In genomic region chr11:6477350-6477749, GRCm38 (mm10) we compare ENCODE assay signal across 26 mouse cellular contexts. TPM values are rescaled to one million over a fixed set of nuclear protein-coding genes. Genes with fewer than 3 reads are reported as not detected.
A peak's percentile ranks its signal among the peaks of the same experiment; 100 is the strongest.
DNase-seq lines count a peak whose midpoint lies in the region; ATAC-seq lines count a peak whose summit lies in the region.
"Had no signal": no experiment of that assay in that cellular context is flagged by ENCODE, and none has a peak within 500 bp of the region (broad histone marks: within the 10 kb centered on the region; RNA-seq: fewer than 3 reads in every experiment).

No protein-coding gene starts in this region.

- no peaks in the 10 kb centered on the region for H3K36me3 ChIP-seq in embryonic facial prominence, embryonic 11.5 days (replicated peaks; ENCODE audit: control insufficient read depth, insufficient read depth, low read depth, low read length)
- H3K36me3 ChIP-seq in embryonic facial prominence, embryonic 10.5 days (replicated peaks) = peaks cover 13% of the 10 kb centered on the region; the same call in 1 of the 2 replicates
- no peaks in the 10 kb centered on the region for H3K36me3 ChIP-seq in midbrain, embryonic 11.5 days (ENCODE audit: control insufficient read depth, insufficient read depth, low read length)
- peaks cover 14% of the 10 kb centered on the region for H3K36me3 ChIP-seq in midbrain, embryonic 10.5 days
- no peaks in the 10 kb centered on the region for H3K36me3 ChIP-seq in embryonic facial prominence, embryonic 14.5 days (ENCODE audit: control insufficient read depth, insufficient read depth, low read length)
- no peaks in the 10 kb centered on the region for H3K36me3 ChIP-seq in forebrain, embryonic 15.5 days
- H3K36me3 ChIP-seq: embryonic facial prominence, embryonic 12.5 days; hindbrain, embryonic 12.5 days; hindbrain, embryonic 15.5 days had no signal

- H3K27me3 ChIP-seq in embryonic facial prominence, embryonic 11.5 days (ENCODE audit: control insufficient read depth, insufficient read depth, low read length) = no peaks in the 10 kb centered on the region
- H3K27me3 ChIP-seq in embryonic facial prominence, embryonic 10.5 days (replicated peaks; ENCODE audit: low read depth, poor library complexity, severe bottlenecking) = no peaks in the 10 kb centered on the region
- H3K27me3 ChIP-seq in midbrain, embryonic 11.5 days (ENCODE audit: control insufficient read depth, insufficient read depth, low read length) = no peaks in the 10 kb centered on the region
- H3K27me3 ChIP-seq in midbrain, embryonic 10.5 days (ENCODE audit: low read depth, poor library complexity, severe bottlenecking) = no peaks in the 10 kb centered on the region
- no peaks in the 10 kb centered on the region for H3K27me3 ChIP-seq in embryonic facial prominence, embryonic 14.5 days (replicated peaks; ENCODE audit: control insufficient read depth, insufficient read depth, low read length)
- no peaks in the 10 kb centered on the region for H3K27me3 ChIP-seq in forebrain, embryonic 15.5 days
- H3K27me3 ChIP-seq: embryonic facial prominence, embryonic 12.5 days; forebrain, embryonic 13.5 days; hindbrain, embryonic 12.5 days; hindbrain, embryonic 15.5 days had no signal

- 87% methylated on average over 1 of the region's 1 CpGs for WGBS in embryonic facial prominence, embryonic 11.5 days
- WGBS in embryonic facial prominence, embryonic 10.5 days = 98% methylated on average over 1 of the region's 1 CpGs
- 97% methylated on average over 1 of the region's 1 CpGs for WGBS in midbrain, embryonic 11.5 days
- WGBS in midbrain, embryonic 10.5 days = 100% methylated on average over 1 of the region's 1 CpGs
- 100% methylated on average over 1 of the region's 1 CpGs for WGBS in embryonic facial prominence, embryonic 14.5 days
- WGBS in forebrain, embryonic 15.5 days = 97% methylated on average over 1 of the region's 1 CpGs

- H3K4me3 ChIP-seq in embryonic facial prominence, embryonic 11.5 days (ENCODE audit: low read depth, low read length) = no peak overlapping the region
- no peak overlapping the region for H3K4me3 ChIP-seq in embryonic facial prominence, embryonic 10.5 days
- H3K4me3 ChIP-seq in midbrain, embryonic 11.5 days (ENCODE audit: low read depth, low read length) = no peak overlapping the region
- H3K4me3 ChIP-seq in midbrain, embryonic 10.5 days = no peak overlapping the region
- no peak overlapping the region for H3K4me3 ChIP-seq in embryonic facial prominence, embryonic 14.5 days (ENCODE audit: low read depth, low read length)
- H3K4me3 ChIP-seq in forebrain, embryonic 15.5 days = no peak overlapping the region
- H3K4me3 ChIP-seq: embryonic facial prominence, embryonic 12.5 days; erythroblast, embryonic 14.5 days; forebrain, embryonic 13.5 days; heart, adult 2 months; heart, embryonic 10.5 days; hindbrain, embryonic 12.5 days; hindbrain, embryonic 15.5 days had no signal

- no peak overlapping the region for H3K4me2 ChIP-seq in embryonic facial prominence, embryonic 11.5 days (ENCODE audit: low read depth, low read length)
- no peak overlapping the region for H3K4me2 ChIP-seq in midbrain, embryonic 11.5 days
- no peak overlapping the region for H3K4me2 ChIP-seq in embryonic facial prominence, embryonic 14.5 days (ENCODE audit: low read depth, low read length)
- no peak overlapping the region for H3K4me2 ChIP-seq in forebrain, embryonic 15.5 days (replicated peaks)
- H3K4me2 ChIP-seq: embryonic facial prominence, embryonic 12.5 days; hindbrain, embryonic 12.5 days; hindbrain, embryonic 15.5 days had no signal

- no peak for DNase-seq in embryonic facial prominence, embryonic 11.5 days (ENCODE audit: low spot score)
- DNase-seq in embryonic facial prominence, embryonic 10.5 days (ENCODE audit: low spot score) = no peak
- DNase-seq in midbrain, embryonic 11.5 days (ENCODE audit: low spot score, missing footprints) = peak; percentile 21
- DNase-seq in midbrain, embryonic 10.5 days (ENCODE audit: low spot score) = no peak
- peak; percentile 67 for DNase-seq in embryonic facial prominence, embryonic 14.5 days (ENCODE audit: low spot score)
- no peak for DNase-seq in retina, postnatal 1 day
- DNase-seq: adrenal gland, postnatal 10 days; adrenal gland, postnatal 36 days; cerebellum, adult 18-20 months; cerebellum, adult 9-11 months; cerebellum, postnatal 36 days; embryo, embryonic 11 days; forebrain, postnatal 0 days; gastrocnemius, adult 2 months; gastrocnemius, postnatal 25 days; heart, adult 2 months had no signal

- no peaks in the 10 kb centered on the region for H3K9me3 ChIP-seq in embryonic facial prominence, embryonic 11.5 days (replicated peaks; ENCODE audit: control insufficient read depth, low read length)
- H3K9me3 ChIP-seq in embryonic facial prominence, embryonic 10.5 days = no peaks in the 10 kb centered on the region
- no peaks in the 10 kb centered on the region for H3K9me3 ChIP-seq in midbrain, embryonic 11.5 days (ENCODE audit: control insufficient read depth, low read length)
- H3K9me3 ChIP-seq in midbrain, embryonic 10.5 days (replicated peaks) = no peaks in the 10 kb centered on the region
- no peaks in the 10 kb centered on the region for H3K9me3 ChIP-seq in embryonic facial prominence, embryonic 14.5 days (ENCODE audit: control insufficient read depth, low read length)
- H3K9me3 ChIP-seq in forebrain, embryonic 15.5 days = no peaks in the 10 kb centered on the region
- H3K9me3 ChIP-seq: embryonic facial prominence, embryonic 12.5 days; forebrain, embryonic 10.5 days; forebrain, embryonic 13.5 days; heart, embryonic 10.5 days; hindbrain, embryonic 12.5 days; hindbrain, embryonic 15.5 days had no signal

- ATAC-seq in embryonic facial prominence, embryonic 11.5 days (replicated peaks; ENCODE audit: insufficient number of reproducible peaks, low FRiP score, low TSS enrichment, low read depth) = 0 out of 2 replicates have a peak, but pooled peaks have one; percentile 13
- no peak for ATAC-seq in midbrain, embryonic 11.5 days (ENCODE audit: low FRiP score)
- 0 out of 2 replicates have a peak, but pooled peaks have one; percentile 3 for ATAC-seq in embryonic facial prominence, embryonic 14.5 days (ENCODE audit: low read depth)
- ATAC-seq in forebrain, embryonic 15.5 days (replicated peaks) = no peak
- ATAC-seq: activated CD4-positive, CD25-positive, alpha-beta regulatory T cell, adult 4 months; forebrain, embryonic 13.5 days; forebrain, postnatal 0 days; intestine, postnatal 0 days had no signal

- H3K27ac ChIP-seq in embryonic facial prominence, embryonic 11.5 days (replicated peaks; ENCODE audit: low read depth, low read length) = no peak overlapping the region
- no peak overlapping the region for H3K27ac ChIP-seq in embryonic facial prominence, embryonic 10.5 days (replicated peaks)
- no peak overlapping the region for H3K27ac ChIP-seq in midbrain, embryonic 11.5 days (ENCODE audit: low read depth, low read length)
- no peak overlapping the region for H3K27ac ChIP-seq in midbrain, embryonic 10.5 days (replicated peaks)
- H3K27ac ChIP-seq in embryonic facial prominence, embryonic 14.5 days (replicated peaks; ENCODE audit: low read depth, low read length) = no peak overlapping the region
- no peak overlapping the region for H3K27ac ChIP-seq in forebrain, embryonic 15.5 days (replicated peaks)
- H3K27ac ChIP-seq: embryonic facial prominence, embryonic 12.5 days; forebrain, embryonic 10.5 days; forebrain, embryonic 13.5 days; heart, adult 2 months; heart, embryonic 10.5 days; hindbrain, embryonic 12.5 days; hindbrain, embryonic 15.5 days had no signal

- H3K9ac ChIP-seq in embryonic facial prominence, embryonic 11.5 days (replicated peaks; ENCODE audit: low read length) = no peak overlapping the region
- H3K9ac ChIP-seq in midbrain, embryonic 11.5 days (ENCODE audit: low read length) = no peak overlapping the region
- no peak overlapping the region for H3K9ac ChIP-seq in embryonic facial prominence, embryonic 14.5 days (ENCODE audit: low read depth, low read length)
- H3K9ac ChIP-seq in forebrain, embryonic 15.5 days (replicated peaks) = no peak overlapping the region
- H3K9ac ChIP-seq: embryonic facial prominence, embryonic 12.5 days; forebrain, embryonic 13.5 days; forebrain, postnatal 0 days; hindbrain, embryonic 12.5 days; hindbrain, embryonic 15.5 days had no signal

- no peaks in the 10 kb centered on the region for H3K4me1 ChIP-seq in embryonic facial prominence, embryonic 11.5 days (ENCODE audit: control insufficient read depth, insufficient read depth, low read length)
- peaks cover 24% of the 10 kb centered on the region for H3K4me1 ChIP-seq in embryonic facial prominence, embryonic 10.5 days
- peaks cover 12% of the 10 kb centered on the region for H3K4me1 ChIP-seq in midbrain, embryonic 11.5 days (ENCODE audit: control insufficient read depth, insufficient read depth, low read length)
- H3K4me1 ChIP-seq in midbrain, embryonic 10.5 days = peaks cover 26% of the 10 kb centered on the region
- peaks cover 17% of the 10 kb centered on the region; the same call in 1 of the 2 replicates for H3K4me1 ChIP-seq in embryonic facial prominence, embryonic 14.5 days (ENCODE audit: control insufficient read depth, insufficient read depth, low read length)
- H3K4me1 ChIP-seq in forebrain, embryonic 15.5 days = peaks cover 23% of the 10 kb centered on the region
- H3K4me1 ChIP-seq: heart, embryonic 10.5 days had no signal

RNA-seq across cellular contexts. Expression of gene Purb, which starts 1.6 kb away (rescaled TPM):
- 14.8 and 15.8 TPM in 2 replicates for polyA plus RNA-seq in embryonic facial prominence, embryonic 11.5 days (2014; fragmentation: Nextera tagmentation; extraction: Ambion mirVana)
- 17.5 and 17.7 TPM in 2 replicates for polyA plus RNA-seq in embryonic facial prominence, embryonic 10.5 days (2016; fragmentation: Nextera tagmentation; extraction: Ambion mirVana)
- polyA plus RNA-seq in midbrain, embryonic 11.5 days (2014; fragmentation: Nextera tagmentation; extraction: Ambion mirVana) = 12.8 and 13.7 TPM in 2 replicates
- polyA plus RNA-seq in midbrain, embryonic 10.5 days (2016; fragmentation: Nextera tagmentation; extraction: Ambion mirVana) = 15.1 and 15.5 TPM in 2 replicates
- 28.8 and 29.2 TPM in 2 replicates for polyA plus RNA-seq in embryonic facial prominence, embryonic 14.5 days (2014; fragmentation: Nextera tagmentation; extraction: Ambion mirVana)
- 13.5 and 14.8 TPM in 2 replicates for polyA plus RNA-seq in forebrain, embryonic 15.5 days (2015; fragmentation: Nextera tagmentation; extraction: Ambion mirVana)

RNA-seq across cellular contexts. Expression of gene H2afv, which starts 33.1 kb away (rescaled TPM):
- 853 and 854 TPM in 2 replicates for polyA plus RNA-seq in embryonic facial prominence, embryonic 11.5 days (2014; fragmentation: Nextera tagmentation; extraction: Ambion mirVana)
- polyA plus RNA-seq in embryonic facial prominence, embryonic 10.5 days (2016; fragmentation: Nextera tagmentation; extraction: Ambion mirVana) = 746 and 786 TPM in 2 replicates
- 966 and 1,015 TPM in 2 replicates for polyA plus RNA-seq in midbrain, embryonic 11.5 days (2014; fragmentation: Nextera tagmentation; extraction: Ambion mirVana)
- 961 and 1,033 TPM in 2 replicates for polyA plus RNA-seq in midbrain, embryonic 10.5 days (2016; fragmentation: Nextera tagmentation; extraction: Ambion mirVana)
- polyA plus RNA-seq in embryonic facial prominence, embryonic 14.5 days (2014; fragmentation: Nextera tagmentation; extraction: Ambion mirVana) = 428 and 463 TPM in 2 replicates
- polyA plus RNA-seq in forebrain, embryonic 15.5 days (2015; fragmentation: Nextera tagmentation; extraction: Ambion mirVana) = 576 and 626 TPM in 2 replicates

RNA-seq across cellular contexts. Expression of gene Myo1g, which starts 43.4 kb away (rescaled TPM):
- 0.29 and 0.67 TPM in 2 replicates for polyA plus RNA-seq in embryonic facial prominence, embryonic 11.5 days (2014; fragmentation: Nextera tagmentation; extraction: Ambion mirVana)
- 0.75 and 1.1 TPM in 2 replicates for polyA plus RNA-seq in embryonic facial prominence, embryonic 10.5 days (2016; fragmentation: Nextera tagmentation; extraction: Ambion mirVana)
- 0.46 and 0.92 TPM in 2 replicates for polyA plus RNA-seq in midbrain, embryonic 11.5 days (2014; fragmentation: Nextera tagmentation; extraction: Ambion mirVana)
- 0.86 and 0.87 TPM in 2 replicates for polyA plus RNA-seq in midbrain, embryonic 10.5 days (2016; fragmentation: Nextera tagmentation; extraction: Ambion mirVana)
- 2.1 and 2.4 TPM in 2 replicates for polyA plus RNA-seq in embryonic facial prominence, embryonic 14.5 days (2014; fragmentation: Nextera tagmentation; extraction: Ambion mirVana)
- polyA plus RNA-seq in forebrain, embryonic 15.5 days (2015; fragmentation: Nextera tagmentation; extraction: Ambion mirVana) = 0.34 and 0.41 TPM in 2 replicates

Comparison
In these comparisons a context has a peak if more than half of its experiments do, and no peak if none do; other contexts are left out.
1. DNase-seq: peak in midbrain, embryonic 11.5 days (single experiment) and embryonic facial prominence, embryonic 14.5 days (single experiment); none in embryonic facial prominence, embryonic 11.5 days (single experiment), embryonic facial prominence, embryonic 10.5 days (single experiment), midbrain, embryonic 10.5 days (single experiment) and retina, postnatal 1 day (single experiment).
2. ATAC-seq: peak in embryonic facial prominence, embryonic 11.5 days (single experiment) and embryonic facial prominence, embryonic 14.5 days (single experiment); none in midbrain, embryonic 11.5 days (single experiment) and forebrain, embryonic 15.5 days (single experiment).